Mouse (Mus musculus): Measurements from ENCODE around the gene Tcp11. TPM values are rescaled to one million over a fixed set of nuclear protein-coding genes. Genes with fewer than 3 reads are reported as not detected.

Tcp11 gene
- total RNA-seq, 4 experiments from 2014 or later = 0.97 to 2.2 (median 0.99) TPM

GRCm38 (mm10) chr17:28084964-28085363 lies 4.5 kb upstream of the Tcp11 start:
- peak; percentile 75 to 81 for DNase-seq (ENCODE audit: low spot score in 2 of 2)

GRCm38 (mm10) chr17:28084395-28084905 lies 4.0 kb upstream of the Tcp11 start:
- no peak for DNase-seq (ENCODE audit: low spot score in 2 of 2)

- no peak for DNase-seq (ENCODE audit: low spot score in 2 of 2)
These were observed 2.4 kb upstream of the Tcp11 start for GRCm38 (mm10) chr17:28082863-28083262.

GRCm38 (mm10) chr17:28081856-28082255 lies 1.4 kb upstream of the Tcp11 start:
- DNase-seq (ENCODE audit: low spot score in 2 of 2) = no peak

GRCm38 (mm10) chr17:28081385-28081784 lies 946 bp upstream of the Tcp11 start:
- peak in 1 of 2 experiments; percentile 36 for DNase-seq (ENCODE audit: low spot score in 2 of 2)

- DNase-seq (ENCODE audit: low spot score in 2 of 2) = no peak
These were observed 352 bp upstream of the Tcp11 start for GRCm38 (mm10) chr17:28080817-28081165.

GRCm38 (mm10) chr17:28079618-28080017 lies 821 bp downstream of the Tcp11 start:
- peak; percentile 68 to 76 for DNase-seq (ENCODE audit: low spot score in 2 of 2)

GRCm38 (mm10) chr17:28078028-28078427 lies 2.4 kb downstream of the Tcp11 start:
- DNase-seq (ENCODE audit: low spot score in 2 of 2) = no peak

- DNase-seq (ENCODE audit: low spot score in 2 of 2) = no peak
These were observed 6.0 kb downstream of the Tcp11 start for GRCm38 (mm10) chr17:28074486-28074885.

- peak in 1 of 2 experiments; percentile 42 for DNase-seq (ENCODE audit: low spot score in 2 of 2)
These were observed 7.7 kb downstream of the Tcp11 start for GRCm38 (mm10) chr17:28072730-28073129.

- no peak for DNase-seq (ENCODE audit: low spot score in 2 of 2)
These were observed 10.2 kb downstream of the Tcp11 start for GRCm38 (mm10) chr17:28070256-28070655.

GRCm38 (mm10) chr17:28069446-28069845 lies 11.0 kb downstream of the Tcp11 start:
- no peak for DNase-seq (ENCODE audit: low spot score in 2 of 2)

- no peak for DNase-seq (ENCODE audit: low spot score in 2 of 2)
These were observed 13.1 kb downstream of the Tcp11 start for GRCm38 (mm10) chr17:28067303-28067702.

- DNase-seq (ENCODE audit: low spot score in 2 of 2) = no peak
These were observed 17.3 kb downstream of the Tcp11 start for GRCm38 (mm10) chr17:28063163-28063562.

GRCm38 (mm10) chr17:28062710-28063109 lies 17.7 kb downstream of the Tcp11 start:
- DNase-seq (ENCODE audit: low spot score in 2 of 2) = no peak

- DNase-seq (ENCODE audit: low spot score in 2 of 2) = peak in 1 of 2 experiments; percentile 48
These were observed 19.0 kb downstream of the Tcp11 start for GRCm38 (mm10) chr17:28061472-28061871.

GRCm38 (mm10) chr17:28060681-28061080 lies 19.8 kb downstream of the Tcp11 start:
- DNase-seq (ENCODE audit: low spot score in 2 of 2) = no peak

- no peak for DNase-seq (ENCODE audit: low spot score in 2 of 2)
These were observed 22.1 kb downstream of the Tcp11 start for GRCm38 (mm10) chr17:28058346-28058745.

GRCm38 (mm10) chr17:28052293-28052863 lies 28.1 kb downstream of the Tcp11 start:
- no peak for DNase-seq (ENCODE audit: low spot score in 2 of 2)

- no peak for DNase-seq (ENCODE audit: low spot score in 2 of 2)
These were observed 30.2 kb downstream of the Tcp11 start for GRCm38 (mm10) chr17:28050210-28050609.

GRCm38 (mm10) chr17:28048425-28048824 lies 32.0 kb downstream of the Tcp11 start:
- no peak for DNase-seq (ENCODE audit: low spot score in 2 of 2)

GRCm38 (mm10) chr17:28047520-28047919 lies 32.9 kb downstream of the Tcp11 start:
- no peak for DNase-seq (ENCODE audit: low spot score in 2 of 2)

- no peak for DNase-seq (ENCODE audit: low spot score in 2 of 2)
These were observed 33.4 kb downstream of the Tcp11 start for GRCm38 (mm10) chr17:28047017-28047416.

Data from layer of hippocampus, adult 8-10 months (tissue).